Mouse (Mus musculus) midbrain, embryonic 11.5 days (tissue): ENCODE data around the gene Armh3. TPM values are rescaled to one million over a fixed set of nuclear protein-coding genes. Genes with fewer than 3 reads are reported as not detected.

Source experiments
- ATAC-seq: fragments of 200-750 bp; cut with Nextera tagmentation; 2 replicates; pipeline ENCODE4 v1.8.0; 2017; ENCODE audit warnings: moderate TSS enrichment, moderate library complexity; ENCODE audit not compliant: low FRiP score
- DNase-seq: peaks from one replicate; pipeline ENCODE4 v3.0.0; 2015; ENCODE audit warnings: low spot score; ENCODE audit errors: missing footprints
- H3K27ac ChIP-seq: fragments of 300-500 bp; sonication (generic); 2 replicates; pipeline ENCODE4 v1.5.1; 2014; ENCODE audit warnings: low read depth, low read length
- H3K27me3 ChIP-seq: fragments of 300-500 bp; sonication (generic); 2 replicates; pipeline ENCODE4 v1.6.1; 2014; ENCODE audit warnings: mild to moderate bottlenecking, low read length, moderate library complexity, mixed read lengths; ENCODE audit not compliant: control insufficient read depth, insufficient read depth
- H3K36me3 ChIP-seq: fragments of 300-500 bp; sonication (generic); 2 replicates; pipeline ENCODE4 v1.6.1; 2014; ENCODE audit warnings: mild to moderate bottlenecking, low read length, moderate library complexity, mixed read lengths; ENCODE audit not compliant: control insufficient read depth, insufficient read depth
- H3K4me1 ChIP-seq: fragments of 300-500 bp; sonication (generic); 2 replicates; pipeline ENCODE4 v1.6.1; 2014; ENCODE audit warnings: low read length; ENCODE audit not compliant: control insufficient read depth, insufficient read depth
- H3K4me2 ChIP-seq: fragments of 300-500 bp; sonication (generic); 2 replicates; pipeline ENCODE4 v1.6.1; 2014; ENCODE audit warnings: mild to moderate bottlenecking, moderate library complexity
- H3K4me3 ChIP-seq: fragments of 300-500 bp; sonication (generic); 2 replicates; pipeline ENCODE4 v1.5.1; 2014; ENCODE audit warnings: low read depth, low read length
- H3K9ac ChIP-seq: fragments of 300-500 bp; sonication (generic); 2 replicates; pipeline ENCODE4 v1.6.1; 2014; ENCODE audit warnings: low read length
- H3K9me3 ChIP-seq: fragments of 300-500 bp; sonication (generic); 2 replicates; pipeline ENCODE4 v1.6.1; 2016; ENCODE audit warnings: low read length; ENCODE audit not compliant: control insufficient read depth
- WGBS: fragments of 180-500 bp; shearing (Covaris S2); extraction: QIAGEN DNeasy Blood & Tissue Kit; methylation state at CpG from one replicate; pipeline ENCODE4 v1.1.7; 2014; 5-methylcytosine and 5-hydroxymethylcytosine counted together
- polyA plus RNA-seq: library from polyadenylated mRNA; unstranded; fragments of >200 nt; fragmentation: Nextera tagmentation; extraction: Ambion mirVana; gene quantifications from 2 replicates; pipeline ENCODE4 v1.2.1, GENCODE M21; 2014

Gene Armh3
- polyA plus RNA-seq, 1 experiment from 2014 or later, result 13.9 TPM

GRCm38 (mm10) chr19:46041933-46042475, 43.7 kb upstream of the Armh3 start:
- peak; percentile 93 for DNase-seq
- Histone ChIP-seq H3K36me3 (no peaks in the 10 kb centered on the region), H3K4me1 (peaks cover 65% of the 10 kb centered on the region), H3K4me3 (peak overlapping the region; percentile 92), H3K9ac (peak overlapping the region; percentile 56), H3K4me2 (peak overlapping the region; percentile 87), H3K9me3 (no peaks in the 10 kb centered on the region), H3K27me3 (no peaks in the 10 kb centered on the region), H3K27ac (peak overlapping the region; percentile 93)
- peak; percentile 59 for ATAC-seq
- 3% methylated on average over 13 of the region's 14 CpGs for WGBS

- ATAC-seq, result no peak
- peaks cover 67% of the 10 kb centered on the region for H3K4me1 ChIP-seq
These were observed 43.1 kb upstream of the Armh3 start for GRCm38 (mm10) chr19:46041299-46041932.

GRCm38 (mm10) chr19:46040149-46040902, 42.0 kb upstream of the Armh3 start:
- ATAC-seq (no peak), DNase-seq (peak; percentile 79)
- peaks cover 14% of the 10 kb centered on the region for H3K36me3 ChIP-seq
- peak overlapping the region; percentile 99 for H3K9ac ChIP-seq
- no peaks in the 10 kb centered on the region for H3K9me3 ChIP-seq
- no peak overlapping the region for H3K4me3 ChIP-seq
- H3K4me1 ChIP-seq, result peaks cover 61% of the 10 kb centered on the region
- peak overlapping the region; percentile 80 for H3K4me2 ChIP-seq
- 45% methylated on average over 14 of the region's 14 CpGs for WGBS
- no peaks in the 10 kb centered on the region for H3K27me3 ChIP-seq
- H3K27ac ChIP-seq, result peak overlapping the region; percentile 94

More at GRCm38 (mm10) chr19:46041299-46041932, 43.1 kb upstream of the Armh3 start:
- Histone ChIP-seq H3K27me3 (no peaks in the 10 kb centered on the region), H3K4me2 (peak overlapping the region; percentile 87), H3K4me3 (peak overlapping the region; percentile 92), H3K27ac (peak overlapping the region; percentile 93), H3K9me3 (no peaks in the 10 kb centered on the region), H3K9ac (peak overlapping the region; percentile 56), H3K36me3 (peaks cover 3% of the 10 kb centered on the region; the same call in 1 of the 2 replicates)
- 15% methylated on average over 7 of the region's 7 CpGs for WGBS
- peak; percentile 83 for DNase-seq

GRCm38 (mm10) chr19:46039478-46039877, 41.2 kb upstream of the Armh3 start:
- Histone ChIP-seq H3K4me3 (peak overlapping the region; percentile 97), H3K4me1 (peaks cover 61% of the 10 kb centered on the region), H3K36me3 (peaks cover 20% of the 10 kb centered on the region), H3K4me2 (peak overlapping the region; percentile 80), H3K27me3 (no peaks in the 10 kb centered on the region), H3K27ac (peak overlapping the region; percentile 94), H3K9me3 (no peaks in the 10 kb centered on the region), H3K9ac (peak overlapping the region; percentile 99)
- DNase-seq (peak; percentile 98), ATAC-seq (peak; percentile 84)
- WGBS, result 2% methylated on average over 19 of the region's 30 CpGs

GRCm38 (mm10) chr19:46038851-46039260, 40.6 kb upstream of the Armh3 start:
- Histone ChIP-seq H3K9me3 (no peaks in the 10 kb centered on the region), H3K4me3 (peak overlapping the region; percentile 97), H3K4me2 (peak overlapping the region; percentile 80), H3K27ac (peak overlapping the region; percentile 94), H3K27me3 (no peaks in the 10 kb centered on the region), H3K36me3 (peaks cover 26% of the 10 kb centered on the region), H3K9ac (peak overlapping the region; percentile 99), H3K4me1 (peaks cover 55% of the 10 kb centered on the region)
- 0% methylated on average over 10 of the region's 17 CpGs for WGBS
- DNase-seq, result peak; percentile 93
- peak; percentile 40 for ATAC-seq

- no peaks in the 10 kb centered on the region for H3K9me3 ChIP-seq
- H3K27me3 ChIP-seq, result no peaks in the 10 kb centered on the region
- H3K36me3 ChIP-seq, result peaks cover 33% of the 10 kb centered on the region
- WGBS, result 14% methylated on average over 13 of the region's 13 CpGs
- ATAC-seq, result no peak
- peak overlapping the region; percentile 80 for H3K4me2 ChIP-seq
- H3K9ac ChIP-seq, result peak overlapping the region; percentile 99
- peak overlapping the region; percentile 97 for H3K4me3 ChIP-seq
- peak; percentile 87 for DNase-seq
- peak overlapping the region; percentile 94 for H3K27ac ChIP-seq
- H3K4me1 ChIP-seq, result peaks cover 48% of the 10 kb centered on the region
These were observed 39.9 kb upstream of the Armh3 start for GRCm38 (mm10) chr19:46037925-46038850.

- peak overlapping the region; percentile 99 for H3K9ac ChIP-seq
- H3K4me1 ChIP-seq, result peaks cover 40% of the 10 kb centered on the region
- peak overlapping the region; percentile 80 for H3K4me2 ChIP-seq
- H3K4me3 ChIP-seq, result peak overlapping the region; percentile 97
- no peak for ATAC-seq
- DNase-seq, result peak; percentile 88
- H3K27ac ChIP-seq, result no peak overlapping the region; the same call in 1 of the 2 replicates
- H3K27me3 ChIP-seq, result no peaks in the 10 kb centered on the region
- H3K9me3 ChIP-seq, result no peaks in the 10 kb centered on the region
- peaks cover 40% of the 10 kb centered on the region for H3K36me3 ChIP-seq
- WGBS, result 11% methylated on average over 6 of the region's 6 CpGs
These were observed 39.1 kb upstream of the Armh3 start for GRCm38 (mm10) chr19:46037243-46037924.
